Mouse (Mus musculus) hindbrain, embryonic 10.5 days (tissue): ENCODE measurements at regions not wholly inside any gene's neighbourhood (a gene's known extent, or its start where the extent isn't known, plus 50 kb on each side); places are given as distances from the start of the nearest gene placed in this dataset.

Experiments used
- DNase-seq: peaks from one replicate; pipeline ENCODE4 v3.0.0-alpha.2; 2017; ENCODE audit warnings: low spot score
- H3K27ac ChIP-seq: fragments of 300-500 bp; sonication (generic); 2 replicates; pipeline ENCODE4 v1.5.1; 2016; ENCODE audit warnings: mild to moderate bottlenecking, moderate library complexity
- H3K27me3 ChIP-seq: fragments of 300-500 bp; sonication (generic); 2 replicates; pipeline ENCODE4 v1.6.1; 2016; ENCODE audit warnings: mild to moderate bottlenecking; ENCODE audit not compliant: poor library complexity, insufficient read depth, severe bottlenecking
- H3K36me3 ChIP-seq: fragments of 300-500 bp; sonication (generic); 2 replicates; pipeline ENCODE4 v1.6.1; 2016; ENCODE audit warnings: mild to moderate bottlenecking, moderate library complexity
- H3K4me1 ChIP-seq: fragments of 300-500 bp; sonication (generic); replicated peaks from 2 replicates; pipeline ENCODE4 v1.6.1; 2016; ENCODE audit warnings: mild to moderate bottlenecking
- H3K4me3 ChIP-seq: fragments of 300-500 bp; sonication (generic); 2 replicates; pipeline ENCODE4 v1.5.1; 2016; ENCODE audit warnings: mild to moderate bottlenecking, moderate library complexity
- H3K9me3 ChIP-seq: fragments of 300-500 bp; sonication (generic); 2 replicates; pipeline ENCODE4 v1.6.1; 2016; ENCODE audit warnings: mild to moderate bottlenecking, moderate library complexity
- WGBS: fragments of 180-500 bp; shearing (Covaris S2); methylation state at CpG from one replicate; pipeline ENCODE4 v1.1.7; 2016; 5-methylcytosine and 5-hydroxymethylcytosine counted together

DNA sequence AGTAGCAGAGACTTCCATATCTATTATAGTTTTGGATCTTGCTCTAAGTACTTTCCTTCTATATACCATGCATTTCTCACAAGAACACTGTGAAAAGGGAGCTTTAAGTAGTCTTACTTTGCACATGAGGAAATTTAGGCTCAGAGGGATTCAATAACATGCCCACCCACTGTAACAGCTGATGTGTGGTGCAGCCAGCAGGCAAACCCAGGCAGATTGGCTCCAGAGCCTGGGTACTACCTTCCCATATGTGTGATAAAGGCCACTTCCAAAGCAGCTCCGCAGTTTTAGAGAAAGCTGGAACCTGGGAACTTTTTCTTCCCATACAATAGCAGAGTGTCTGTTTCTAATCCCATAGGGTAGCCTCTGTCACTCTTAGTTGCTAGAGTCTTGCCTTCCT lies 441.6 kb downstream of the Ccdc171 start:
- Histone ChIP-seq H3K36me3 (no peaks in the 10 kb centered on the region), H3K9me3 (no peaks in the 10 kb centered on the region), H3K27me3 (no peaks in the 10 kb centered on the region), H3K4me1 (no peaks in the 10 kb centered on the region), H3K27ac (no peak overlapping the region), H3K4me3 (no peak overlapping the region)
- DNase-seq, result no peak
- WGBS, result 84% methylated on average over 1 of the region's 1 CpGs

DNA sequence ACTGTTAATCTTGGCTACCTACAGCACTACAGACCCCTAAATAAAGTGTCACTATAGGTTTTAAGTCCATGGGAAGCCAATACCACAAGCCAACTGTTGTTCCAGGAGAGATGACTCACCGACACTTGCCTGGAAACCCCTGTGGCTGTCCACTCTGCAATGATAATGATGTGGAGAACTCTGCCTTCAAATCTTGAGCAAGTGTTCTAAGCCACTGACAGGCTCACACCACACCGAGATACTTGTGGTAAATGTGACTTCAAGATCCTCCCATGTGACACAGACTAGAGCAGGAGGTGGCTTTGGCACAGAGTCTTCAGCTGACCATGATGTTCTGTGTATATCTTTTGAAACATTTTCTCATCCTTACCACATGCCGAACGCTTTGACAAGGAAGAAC lies 447.8 kb downstream of the Ccdc171 start:
- H3K27me3 ChIP-seq, result no peaks in the 10 kb centered on the region
- H3K4me1 ChIP-seq, result peaks cover 9% of the 10 kb centered on the region
- H3K27ac ChIP-seq, result no peak overlapping the region
- no peaks in the 10 kb centered on the region for H3K36me3 ChIP-seq
- no peak for DNase-seq
- H3K4me3 ChIP-seq, result no peak overlapping the region
- no peaks in the 10 kb centered on the region for H3K9me3 ChIP-seq
- WGBS, result 94% methylated on average over 4 of the region's 4 CpGs

DNA sequence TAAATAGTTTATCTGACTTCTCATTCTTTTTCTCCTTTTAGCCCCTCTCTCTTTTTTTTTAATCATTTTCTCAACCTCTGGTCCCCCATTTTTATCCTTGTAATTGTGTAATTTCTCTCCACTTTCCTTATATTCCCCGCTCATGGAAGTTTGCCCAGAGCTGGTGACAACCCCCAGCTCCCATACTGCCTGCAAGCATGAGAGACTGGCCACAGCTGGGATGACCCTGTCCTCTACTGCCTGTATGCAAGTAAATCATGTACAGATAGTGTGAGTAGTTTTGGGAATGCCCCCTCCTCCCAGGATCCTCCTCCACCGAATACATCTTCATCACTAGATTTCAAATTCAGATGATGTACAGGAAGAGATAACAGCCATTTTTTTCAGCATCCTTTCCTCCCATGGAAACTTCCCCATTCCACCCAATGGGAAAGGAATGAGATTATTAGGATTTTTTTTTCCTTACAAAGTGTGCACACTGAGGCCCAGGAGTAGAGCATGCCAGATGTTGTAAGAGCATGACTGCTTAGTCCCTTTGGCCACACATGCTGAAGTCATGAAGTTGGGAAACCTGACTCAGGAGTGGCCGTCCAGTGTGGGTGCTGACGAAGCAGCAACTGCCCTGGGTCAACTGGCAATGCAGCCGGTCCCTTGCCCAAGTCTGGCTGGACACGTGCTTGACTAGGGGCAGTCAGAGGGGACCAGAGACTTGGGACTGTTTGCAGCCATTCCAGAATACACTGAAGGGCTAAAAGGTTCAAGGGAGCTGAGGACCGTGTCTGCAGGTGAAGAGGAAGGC lies 449.1 kb downstream of the Ccdc171 start:
- H3K4me3 ChIP-seq, result no peak overlapping the region
- H3K27me3 ChIP-seq, result no peaks in the 10 kb centered on the region
- no peak overlapping the region for H3K27ac ChIP-seq
- DNase-seq, result no peak
- no peaks in the 10 kb centered on the region for H3K36me3 ChIP-seq
- H3K4me1 ChIP-seq, result peaks cover 9% of the 10 kb centered on the region
- H3K9me3 ChIP-seq, result no peaks in the 10 kb centered on the region
- 80% methylated on average over 7 of the region's 7 CpGs for WGBS

DNA sequence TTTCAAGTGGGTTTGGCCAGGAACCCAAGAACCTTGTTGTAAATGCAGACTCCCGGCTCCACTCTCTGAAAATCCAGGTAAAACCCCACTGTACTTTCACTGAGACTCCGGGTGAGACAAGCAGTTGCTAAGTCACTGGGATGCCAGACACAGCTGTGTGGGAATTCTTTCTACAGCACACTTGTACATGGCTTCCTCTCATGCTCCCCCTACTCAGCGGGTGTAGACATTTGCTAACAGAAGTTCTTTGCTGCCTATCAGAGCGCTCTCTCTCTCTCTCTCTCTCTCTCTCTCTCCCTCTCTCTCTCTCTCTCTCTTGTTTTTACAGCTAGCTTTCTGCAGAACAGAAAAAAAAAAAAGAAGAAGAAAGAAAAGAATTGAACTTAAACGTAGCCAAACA lies 450.2 kb downstream of the Ccdc171 start:
- Histone ChIP-seq H3K36me3 (no peaks in the 10 kb centered on the region), H3K4me1 (peaks cover 9% of the 10 kb centered on the region), H3K4me3 (no peak overlapping the region), H3K9me3 (no peaks in the 10 kb centered on the region), H3K27ac (no peak overlapping the region), H3K27me3 (no peaks in the 10 kb centered on the region)
- no peak for DNase-seq
- 80% methylated on average over 5 of the region's 5 CpGs for WGBS

DNA sequence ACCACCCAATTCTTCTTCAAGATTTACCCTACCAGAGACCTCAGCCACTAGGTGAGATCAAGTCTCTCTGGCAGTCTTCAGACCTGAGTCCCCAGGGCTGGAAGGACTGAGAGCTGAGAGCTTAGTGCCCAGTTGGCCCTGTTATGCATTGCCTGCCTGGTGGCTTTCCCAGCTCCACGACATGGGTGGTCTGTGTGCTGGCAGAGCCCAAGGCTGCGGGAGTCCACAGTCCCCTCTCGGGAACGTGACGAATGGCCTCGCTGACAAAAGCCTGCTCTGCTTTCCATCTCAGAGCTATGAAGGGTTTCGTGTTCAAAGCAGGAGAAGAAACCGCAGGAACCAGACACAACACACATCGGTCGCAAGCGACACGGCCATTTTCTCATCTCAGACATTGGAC lies 450.7 kb downstream of the Ccdc171 start:
- WGBS, result 52% methylated on average over 12 of the region's 12 CpGs
- no peak for DNase-seq
- Histone ChIP-seq H3K4me3 (no peak overlapping the region), H3K27me3 (no peaks in the 10 kb centered on the region), H3K36me3 (no peaks in the 10 kb centered on the region), H3K9me3 (no peaks in the 10 kb centered on the region), H3K27ac (0 out of 2 replicates have a peak overlapping the region, but pooled peaks have one; percentile 23), H3K4me1 (peaks cover 9% of the 10 kb centered on the region)

DNA sequence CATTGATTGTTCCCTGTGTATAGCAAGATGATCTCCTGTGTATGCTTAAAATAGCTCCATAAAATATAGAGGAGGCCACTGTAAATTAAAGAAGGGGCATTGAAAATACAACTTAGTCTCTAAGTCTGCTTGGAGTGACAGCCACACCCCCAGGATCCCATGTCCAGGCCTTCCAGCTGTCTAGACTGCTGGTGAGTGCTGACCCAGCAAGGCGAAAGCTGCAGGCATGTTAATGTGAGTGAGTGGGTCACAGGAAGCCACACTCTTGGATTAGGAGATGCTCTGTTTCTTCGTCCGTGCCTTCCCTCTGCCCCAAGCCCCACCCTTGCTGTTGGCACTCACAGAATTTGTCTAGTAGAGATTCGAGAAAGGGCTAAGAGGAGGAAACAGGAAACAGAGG lies 453.7 kb downstream of the Ccdc171 start:
- Histone ChIP-seq H3K9me3 (no peaks in the 10 kb centered on the region), H3K36me3 (no peaks in the 10 kb centered on the region), H3K4me3 (no peak overlapping the region), H3K4me1 (peaks cover 9% of the 10 kb centered on the region), H3K27ac (no peak overlapping the region), H3K27me3 (no peaks in the 10 kb centered on the region)
- WGBS, result 69% methylated on average over 4 of the region's 4 CpGs
- no peak for DNase-seq

DNA sequence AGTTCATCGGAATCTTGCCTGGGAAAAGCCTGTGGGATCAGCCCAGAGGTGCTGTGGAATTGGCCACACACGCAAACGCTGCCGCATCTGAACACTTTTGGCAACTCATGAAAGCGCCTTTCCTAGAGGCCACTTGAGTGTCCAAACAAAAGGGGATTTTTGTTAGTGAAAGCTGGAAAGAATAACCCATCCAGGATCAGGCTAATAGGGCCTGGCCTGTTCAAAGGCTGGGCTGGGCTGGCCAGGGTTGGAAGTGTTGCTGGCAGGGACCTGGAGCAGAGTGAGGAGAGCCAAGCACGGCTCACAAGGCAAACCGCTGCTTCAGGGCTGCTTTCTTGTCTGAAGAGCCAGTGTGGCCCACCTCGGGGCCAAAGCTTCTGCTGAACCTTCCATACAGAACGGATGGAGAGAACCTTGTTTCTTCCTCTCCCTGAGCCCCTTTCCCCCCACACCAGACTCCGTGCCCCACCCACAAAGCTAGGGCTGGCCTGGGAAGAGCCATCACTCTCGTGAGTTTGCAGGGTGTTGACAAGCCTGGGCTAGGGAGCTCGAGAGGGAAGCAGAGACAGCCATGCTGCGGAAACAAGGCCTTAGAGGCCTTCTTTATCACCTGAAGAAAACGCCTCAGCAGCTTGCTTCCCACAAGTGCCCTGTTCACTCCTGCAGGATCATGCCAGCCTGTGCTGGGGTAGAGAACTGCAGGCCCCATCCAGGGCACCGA lies 459.5 kb downstream of the Ccdc171 start:
- DNase-seq, result no peak
- Histone ChIP-seq H3K27me3 (no peaks in the 10 kb centered on the region), H3K4me3 (no peak overlapping the region), H3K27ac (peak overlapping the region; percentile 40; the same call in 1 of the 2 replicates), H3K9me3 (no peaks in the 10 kb centered on the region), H3K36me3 (no peaks in the 10 kb centered on the region), H3K4me1 (peaks cover 22% of the 10 kb centered on the region)
- 88% methylated on average over 15 of the region's 15 CpGs for WGBS

DNA sequence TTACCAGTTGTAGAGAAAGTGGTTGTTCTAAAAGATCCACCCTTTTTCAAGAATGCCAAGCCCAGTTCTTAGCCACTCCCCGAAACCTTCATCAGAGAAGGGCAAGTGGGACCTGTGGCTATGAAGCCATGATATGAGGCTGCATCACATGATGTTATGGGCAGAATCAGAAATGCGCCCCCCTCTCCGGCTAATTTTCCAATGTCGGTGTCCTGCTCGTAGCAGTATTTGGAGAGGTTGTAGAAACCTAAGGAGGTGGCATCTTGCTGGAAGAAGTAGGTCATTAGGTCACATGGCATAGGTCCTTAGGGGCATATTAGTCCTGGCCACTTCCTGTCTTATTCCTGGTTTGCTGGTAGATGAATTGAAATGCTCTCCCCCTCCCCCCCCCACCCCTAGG lies 460.1 kb downstream of the Ccdc171 start:
- H3K4me1 ChIP-seq, result peaks cover 28% of the 10 kb centered on the region
- 91% methylated on average over 5 of the region's 5 CpGs for WGBS
- H3K27ac ChIP-seq, result 0 out of 2 replicates have a peak overlapping the region, but pooled peaks have one; percentile 40
- no peaks in the 10 kb centered on the region for H3K36me3 ChIP-seq
- H3K4me3 ChIP-seq, result no peak overlapping the region
- H3K9me3 ChIP-seq, result no peaks in the 10 kb centered on the region
- no peaks in the 10 kb centered on the region for H3K27me3 ChIP-seq
- no peak for DNase-seq

DNA sequence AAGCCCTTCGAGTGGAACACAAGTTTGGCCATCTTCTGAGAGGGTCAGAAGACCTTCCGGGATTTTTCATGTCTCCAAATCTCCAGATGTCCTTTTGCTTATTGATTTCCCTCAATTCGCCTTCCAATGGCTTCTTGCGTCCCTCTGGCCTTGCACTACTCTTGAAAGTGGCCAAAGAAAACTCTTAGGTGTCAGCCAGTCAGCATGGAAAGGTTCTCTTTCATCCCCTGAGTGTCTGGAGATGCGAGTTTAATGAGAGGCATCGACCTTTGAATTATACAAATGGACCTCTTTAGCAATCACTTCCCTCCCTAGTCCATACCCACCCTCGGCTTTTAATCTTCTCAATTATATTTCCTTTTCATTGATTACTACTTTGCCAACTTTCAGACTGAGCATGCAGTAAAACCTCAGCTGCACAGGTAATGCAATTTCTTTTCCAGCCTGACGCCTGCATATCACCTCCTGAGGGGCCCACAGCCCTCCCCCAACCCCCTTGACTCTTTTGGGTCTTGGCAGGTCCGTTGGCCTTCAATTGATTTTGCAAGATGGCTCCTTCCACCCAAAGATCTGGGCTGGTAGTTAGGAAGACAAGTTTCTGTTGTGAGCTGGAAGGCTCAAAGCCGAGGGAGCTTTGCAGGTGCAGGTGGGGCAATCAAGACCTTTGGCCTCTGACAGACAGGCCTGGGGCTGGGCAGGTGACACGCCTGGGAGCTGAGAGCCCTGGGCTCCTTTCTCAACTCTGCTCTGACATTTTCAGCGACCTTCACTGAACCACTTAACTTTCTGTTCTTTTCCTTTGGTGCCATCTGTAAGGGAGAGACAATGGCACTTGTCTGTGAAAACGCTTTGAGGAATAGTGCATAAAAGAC lies 461.8 kb downstream of the Ccdc171 start:
- 81% methylated on average over 13 of the region's 13 CpGs for WGBS
- H3K27me3 ChIP-seq, result no peaks in the 10 kb centered on the region
- no peaks in the 10 kb centered on the region for H3K36me3 ChIP-seq
- H3K27ac ChIP-seq, result 0 out of 2 replicates have a peak overlapping the region, but pooled peaks have one; percentile 29
- no peak overlapping the region for H3K4me3 ChIP-seq
- H3K9me3 ChIP-seq, result no peaks in the 10 kb centered on the region
- DNase-seq, result no peak
- peaks cover 38% of the 10 kb centered on the region for H3K4me1 ChIP-seq

DNA sequence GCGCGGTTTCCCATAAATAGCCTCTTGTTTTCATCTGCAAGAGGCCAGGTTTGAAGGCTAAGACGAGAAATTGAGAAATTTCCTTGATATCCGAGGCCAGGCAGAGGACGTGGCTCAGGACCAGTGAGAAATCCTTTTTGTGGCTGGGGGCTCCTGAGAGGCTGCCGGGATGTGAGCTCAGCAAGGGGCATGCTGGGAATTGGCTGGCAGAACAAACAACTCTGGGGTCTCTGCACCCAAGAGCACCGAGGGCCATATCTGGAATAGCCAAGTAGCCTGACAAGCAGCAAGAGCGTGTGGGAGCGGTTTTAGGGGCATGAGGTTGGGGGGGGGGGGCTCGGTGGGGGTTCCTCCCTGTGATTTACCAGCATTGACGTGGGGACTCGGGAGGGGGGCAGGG lies 462.5 kb downstream of the Ccdc171 start:
- 61% methylated on average over 12 of the region's 12 CpGs for WGBS
- no peak for DNase-seq
- Histone ChIP-seq H3K27me3 (no peaks in the 10 kb centered on the region), H3K4me3 (no peak overlapping the region), H3K27ac (peak overlapping the region; percentile 56), H3K36me3 (no peaks in the 10 kb centered on the region), H3K4me1 (peaks cover 38% of the 10 kb centered on the region), H3K9me3 (no peaks in the 10 kb centered on the region)

DNA sequence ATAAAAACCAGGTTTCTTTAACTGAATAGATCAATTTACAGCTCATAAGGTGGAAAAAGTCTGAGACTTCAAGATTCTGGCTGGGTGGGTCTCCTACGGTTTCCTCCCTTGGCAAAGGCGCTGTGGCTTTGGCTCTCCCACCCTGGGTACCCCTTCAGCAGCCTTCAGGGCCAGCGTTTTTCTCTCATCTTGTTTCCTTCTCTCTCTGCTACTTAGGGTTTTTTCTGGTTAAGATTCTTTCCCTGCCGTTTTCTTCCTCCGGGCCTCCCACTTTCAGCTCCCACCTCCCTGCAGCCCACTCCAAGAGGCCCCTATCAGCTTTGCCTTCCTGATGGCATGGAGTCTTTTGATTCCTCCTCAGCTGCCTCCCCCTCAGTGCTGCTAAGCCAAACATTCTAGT lies 463.0 kb downstream of the Ccdc171 start:
- Histone ChIP-seq H3K4me3 (no peak overlapping the region), H3K36me3 (no peaks in the 10 kb centered on the region), H3K27ac (peak overlapping the region; percentile 56), H3K9me3 (no peaks in the 10 kb centered on the region), H3K27me3 (no peaks in the 10 kb centered on the region), H3K4me1 (peaks cover 38% of the 10 kb centered on the region)
- no peak for DNase-seq
- WGBS, result 50% methylated on average over 5 of the region's 5 CpGs

DNA sequence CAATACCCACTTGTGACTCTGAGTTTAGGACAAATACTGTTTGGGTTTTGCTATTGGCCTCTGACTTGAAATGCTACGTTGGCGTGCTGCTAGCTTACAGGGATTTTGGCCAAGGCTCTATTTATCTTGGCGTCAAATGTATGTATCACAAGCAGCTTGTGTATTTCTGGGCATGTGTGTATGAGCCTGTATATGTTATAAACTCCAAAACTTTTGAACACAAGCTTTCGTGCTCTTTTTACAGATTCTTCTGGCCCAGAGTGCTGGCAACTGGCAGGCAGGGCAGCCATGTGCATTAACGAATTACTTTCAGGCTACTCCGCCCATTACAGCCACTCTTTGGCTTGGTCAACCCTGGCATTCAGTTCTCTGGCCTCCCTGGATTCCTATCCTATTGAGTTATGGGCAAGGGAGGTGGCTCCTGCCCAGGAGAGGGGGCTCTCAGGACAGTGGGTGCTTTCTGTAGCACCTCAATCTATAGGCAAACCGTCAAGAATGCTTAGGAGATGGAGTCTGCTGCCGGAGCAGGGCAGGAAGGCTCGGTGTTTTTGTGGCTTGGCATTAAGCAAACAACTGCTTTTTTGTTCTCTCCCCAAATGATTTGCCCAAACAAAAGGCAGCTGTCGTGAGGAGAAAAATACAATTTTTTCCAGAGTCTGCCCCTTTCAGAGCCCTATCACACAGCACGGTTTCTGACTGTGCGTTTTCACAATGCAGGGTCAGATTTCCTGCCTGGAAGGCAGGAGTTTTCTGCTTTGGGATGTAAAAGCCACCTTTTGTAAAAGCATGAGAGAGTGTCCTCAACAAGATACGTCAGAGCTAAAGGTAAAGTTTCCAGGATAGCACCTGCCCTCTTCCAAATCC lies 465.0 kb downstream of the Ccdc171 start:
- 47% methylated on average over 13 of the region's 13 CpGs for WGBS
- peak overlapping the region; percentile 80 for H3K27ac ChIP-seq
- no peaks in the 10 kb centered on the region for H3K27me3 ChIP-seq
- DNase-seq, result no peak
- no peak overlapping the region for H3K4me3 ChIP-seq
- no peaks in the 10 kb centered on the region for H3K9me3 ChIP-seq
- H3K4me1 ChIP-seq, result peaks cover 38% of the 10 kb centered on the region
- no peaks in the 10 kb centered on the region for H3K36me3 ChIP-seq
